Mouse (Mus musculus) CH12.LX (cell line): ENCODE results near the gene Scube3. TPM values are rescaled to one million over a fixed set of nuclear protein-coding genes. Genes with fewer than 3 reads are reported as not detected.
A peak's percentile ranks its signal among the peaks of the same experiment; 100 is the strongest.

ENCODE experiments used
- DNase-seq: peaks from one replicate; pipeline ENCODE4 v3.0.0-alpha.2; 2013; ENCODE audit errors: extremely low read depth
- H3K27ac ChIP-seq: 2 replicates; pipeline ENCODE4 v1.5.1; 2012; ENCODE audit warnings: low read depth, mild to moderate bottlenecking, control low read depth, moderate library complexity; ENCODE audit not compliant: insufficient read depth
- H3K27me3 ChIP-seq: replicated peaks from 2 replicates; pipeline ENCODE3; 2012; ENCODE audit warnings: inconsistent platforms
- H3K36me3 ChIP-seq, 2 experiments: replicated peaks in 1 of 2; 2 replicates each; pipeline versions ENCODE3 to v1.6.1; 2012; ENCODE audit warnings: inconsistent platforms in 1 of 2, low read length in 1 of 2, mild to moderate bottlenecking in 1 of 2, mixed read lengths in 1 of 2, moderate library complexity in 1 of 2; ENCODE audit not compliant: control insufficient read depth in 1 of 2, insufficient read depth in 1 of 2
- H3K4me1 ChIP-seq, 2 experiments: 2 replicates each; pipeline ENCODE4 v1.6.1; 2012; ENCODE audit warnings: inconsistent platforms in 1 of 2, moderate library complexity in 1 of 2; ENCODE audit not compliant: insufficient read depth in 2 of 2, control insufficient read depth in 1 of 2
- H3K4me2 ChIP-seq: 2 replicates; pipeline ENCODE4 v1.6.1; 2012; ENCODE audit warnings: low read depth, mild to moderate bottlenecking, control low read depth; ENCODE audit not compliant: poor library complexity, insufficient read depth, severe bottlenecking
- H3K4me3 ChIP-seq, 3 experiments: fragments of 150-350 bp in 1 of 3; sonication (generic) in 1 of 3; replicated peaks in 1 of 3; 2 replicates each; pipeline versions ENCODE3 to v1.5.1; 2011 to 2012; ENCODE audit warnings: low read depth in 2 of 3, low read length in 2 of 3, mild to moderate bottlenecking in 2 of 3, moderate library complexity in 2 of 3, control low read depth in 1 of 3, improper control_type of control experiment in 1 of 3, inconsistent platforms in 1 of 3, mixed read lengths in 1 of 3; ENCODE audit not compliant: poor library complexity in 1 of 3
- H3K79me2 ChIP-seq: replicated peaks from 2 replicates; pipeline ENCODE4 v1.6.1; 2012; ENCODE audit warnings: mild to moderate bottlenecking, moderate library complexity; ENCODE audit not compliant: control insufficient read depth, poor library complexity, insufficient read depth, severe bottlenecking; ENCODE audit errors: extremely low read depth
- H3K9ac ChIP-seq: 2 replicates; pipeline ENCODE4 v1.6.1; 2012; ENCODE audit warnings: low read depth, mild to moderate bottlenecking, control low read depth, moderate library complexity; ENCODE audit not compliant: insufficient read depth
- H3K9me3 ChIP-seq: replicated peaks from 2 replicates; pipeline ENCODE3; 2012; ENCODE audit warnings: low read length, inconsistent platforms, mixed read lengths
- BHLHE40 ChIP-seq: IDR thresholded peaks from 2 replicates; pipeline ENCODE4 v1.6.1; 2011; ENCODE audit warnings: mild to moderate bottlenecking, low read depth, low read length, improper control_type of control experiment
- CHD1 ChIP-seq: IDR thresholded peaks from 2 replicates; pipeline ENCODE4 v1.6.1; 2012; ENCODE audit warnings: low read depth, low read length, improper control_type of control experiment, inconsistent platforms
- CHD2 ChIP-seq: IDR thresholded peaks from 2 replicates; pipeline ENCODE4 v1.6.1; 2011; ENCODE audit warnings: low read length, improper control_type of control experiment
- CTCF ChIP-seq, 2 experiments: IDR thresholded peaks in 1 of 2; conservative IDR thresholded peaks in 1 of 2; 2 replicates each; pipeline ENCODE4 v1.5.1; 2011 to 2012; ENCODE audit warnings: low read depth in 2 of 2, low read length in 2 of 2, improper control_type of control experiment in 1 of 2, inconsistent platforms in 1 of 2, mild to moderate bottlenecking in 1 of 2, moderate library complexity in 1 of 2
- ELF1 ChIP-seq: IDR thresholded peaks from 2 replicates; pipeline ENCODE4 v1.6.1; 2014; ENCODE audit warnings: low read depth, mild to moderate bottlenecking, inconsistent platforms, low read length, improper control_type of control experiment
- EP300 ChIP-seq: IDR thresholded peaks from 2 replicates; pipeline ENCODE4 v1.6.1; 2011; ENCODE audit warnings: low read length, improper control_type of control experiment
- ETS1 ChIP-seq: conservative IDR thresholded peaks from 2 replicates; pipeline ENCODE4 v1.6.1; 2012; ENCODE audit warnings: low read depth, mild to moderate bottlenecking, inconsistent platforms, low read length, improper control_type of control experiment, moderate library complexity
- GABPA ChIP-seq: IDR thresholded peaks from 2 replicates; pipeline ENCODE4 v1.6.1; 2012; ENCODE audit warnings: low read depth, low read length, improper control_type of control experiment, inconsistent platforms; ENCODE audit not compliant: insufficient replicate concordance
- IRF4 ChIP-seq: IDR thresholded peaks from 2 replicates; pipeline ENCODE4 v1.6.1; 2014; ENCODE audit warnings: low read depth, mild to moderate bottlenecking, inconsistent platforms, low read length, improper control_type of control experiment
- JUN ChIP-seq: IDR thresholded peaks from 2 replicates; pipeline ENCODE4 v1.6.1; 2011; ENCODE audit warnings: low read depth, mild to moderate bottlenecking, low read length, improper control_type of control experiment, moderate library complexity; ENCODE audit not compliant: insufficient read depth
- JUND ChIP-seq: conservative IDR thresholded peaks from 2 replicates; pipeline ENCODE4 v1.6.1; 2011; ENCODE audit warnings: low read depth, low read length, improper control_type of control experiment
- KAT2A ChIP-seq: IDR thresholded peaks from 2 replicates; pipeline ENCODE4 v1.6.1; 2012; ENCODE audit warnings: low read length, improper control_type of control experiment, inconsistent platforms; ENCODE audit not compliant: insufficient replicate concordance
- MAX ChIP-seq: IDR thresholded peaks from 2 replicates; pipeline ENCODE4 v1.6.1; 2011; ENCODE audit warnings: low read length, improper control_type of control experiment
- MAZ ChIP-seq: IDR thresholded peaks from 2 replicates; pipeline ENCODE4 v1.6.1; 2012; ENCODE audit warnings: low read depth, mild to moderate bottlenecking, inconsistent platforms, low read length, improper control_type of control experiment, moderate library complexity
- MEF2A ChIP-seq: IDR thresholded peaks from 2 replicates; pipeline ENCODE4 v1.6.1; 2014; ENCODE audit warnings: low read depth, mild to moderate bottlenecking, inconsistent platforms, low read length, improper control_type of control experiment, borderline replicate concordance
- MXI1 ChIP-seq: IDR thresholded peaks from 2 replicates; pipeline ENCODE4 v1.6.1; 2011; ENCODE audit warnings: mild to moderate bottlenecking, low read depth, low read length, improper control_type of control experiment
- MYC ChIP-seq: IDR thresholded peaks from 2 replicates; pipeline ENCODE4 v1.6.1; 2011; ENCODE audit warnings: low read depth, mild to moderate bottlenecking, improper control_type of control experiment, low read length
- NELFE ChIP-seq: IDR thresholded peaks from 2 replicates; pipeline ENCODE4 v1.6.1; 2011; ENCODE audit warnings: low read depth, low read length, improper control_type of control experiment
- NRF1 ChIP-seq: IDR thresholded peaks from 2 replicates; pipeline ENCODE4 v1.6.1; 2014; ENCODE audit warnings: low read depth, mild to moderate bottlenecking, inconsistent platforms, low read length, improper control_type of control experiment, moderate library complexity
- PAX5 ChIP-seq: IDR thresholded peaks from 2 replicates; pipeline ENCODE4 v1.6.1; 2012; ENCODE audit warnings: low read length, inconsistent platforms, mixed read lengths
- POLR2A ChIP-seq: IDR thresholded peaks from 2 replicates; pipeline ENCODE4 v1.6.1; 2011; ENCODE audit warnings: low read depth, mild to moderate bottlenecking, improper control_type of control experiment, low read length
- POLR2AphosphoS2 ChIP-seq: IDR thresholded peaks from 2 replicates; pipeline ENCODE4 v1.6.1; 2011; ENCODE audit warnings: low read depth, low read length, improper control_type of control experiment
- RAD21 ChIP-seq: IDR thresholded peaks from 2 replicates; pipeline ENCODE4 v1.6.1; 2011; ENCODE audit warnings: low read depth, mild to moderate bottlenecking, low read length, improper control_type of control experiment, moderate library complexity
- RCOR1 ChIP-seq: conservative IDR thresholded peaks from 2 replicates; pipeline ENCODE4 v1.6.1; 2012; ENCODE audit warnings: low read depth, mild to moderate bottlenecking, inconsistent platforms, low read length, improper control_type of control experiment
- SIN3A ChIP-seq: IDR thresholded peaks from 2 replicates; pipeline ENCODE4 v1.6.1; 2012; ENCODE audit warnings: low read length, improper control_type of control experiment, inconsistent platforms
- SMC3 ChIP-seq: IDR thresholded peaks from 2 replicates; pipeline ENCODE4 v1.6.1; 2011; ENCODE audit warnings: low read depth, low read length, improper control_type of control experiment
- TBP ChIP-seq: conservative IDR thresholded peaks from 2 replicates; pipeline ENCODE4 v1.6.1; 2011; ENCODE audit warnings: low read depth, low read length, improper control_type of control experiment
- TCF12 ChIP-seq: IDR thresholded peaks from 2 replicates; pipeline ENCODE4 v1.6.1; 2014; ENCODE audit warnings: low read depth, mild to moderate bottlenecking, inconsistent platforms, low read length, improper control_type of control experiment
- UBTF ChIP-seq: IDR thresholded peaks from 2 replicates; pipeline ENCODE4 v1.6.1; 2012; ENCODE audit warnings: low read depth, mild to moderate bottlenecking, inconsistent platforms, low read length, improper control_type of control experiment, moderate library complexity
- USF1 ChIP-seq: IDR thresholded peaks from 2 replicates; pipeline ENCODE4 v1.6.1; 2014; ENCODE audit warnings: low read depth, mild to moderate bottlenecking, inconsistent platforms, low read length, improper control_type of control experiment
- USF2 ChIP-seq: conservative IDR thresholded peaks from 2 replicates; pipeline ENCODE4 v1.6.1; 2011; ENCODE audit warnings: low read depth, low read length, improper control_type of control experiment
- ZC3H11A ChIP-seq: IDR thresholded peaks from 2 replicates; pipeline ENCODE4 v1.6.1; 2012; ENCODE audit warnings: low read depth, mild to moderate bottlenecking, inconsistent platforms, low read length, improper control_type of control experiment
- ZKSCAN1 ChIP-seq: IDR thresholded peaks from 2 replicates; pipeline ENCODE4 v1.6.1; 2012; ENCODE audit warnings: low read depth, inconsistent platforms, low read length, improper control_type of control experiment, borderline replicate concordance
- ZMIZ1 ChIP-seq: IDR thresholded peaks from 2 replicates; pipeline ENCODE4 v1.6.1; 2012; ENCODE audit warnings: low read depth, mild to moderate bottlenecking, inconsistent platforms, low read length, improper control_type of control experiment
- ZNF384 ChIP-seq: IDR thresholded peaks from 2 replicates; pipeline ENCODE4 v1.6.1; 2012; ENCODE audit warnings: low read depth, low read length, improper control_type of control experiment, inconsistent platforms
- dilution Hi-C: fragments of 300-500 bp; cut with MboI; formaldehyde crosslinking; loops from 2 replicates; pipeline ENCODE4 v1.14.3; 2020; ENCODE audit warnings: low sequenced_read_pairs; ENCODE audit not compliant: extremely low pct_unique_long_range_greater_than_20kb, extremely low pct_ligation_motif_present
- in situ Hi-C: fragments of 300-500 bp; cut with MboI; formaldehyde crosslinking; loops from 3 replicates; pipeline ENCODE4 v1.14.3; 2019; ENCODE audit warnings: low sequenced_read_pairs, low pct_ligation_motif_present, low pct_unique_long_range_greater_than_20kb, mixed read lengths
- polyA plus RNA-seq: library from polyadenylated mRNA; unstranded; fragments of >175 nt; gene quantifications from 2 replicates; pipeline ENCODE4 v1.2.1, GENCODE M21; 2012; ENCODE audit warnings: low read depth; ENCODE audit not compliant: insufficient read length
- total RNA-seq, 2 experiments: library from RNA; depleted of rRNA; stranded (reverse); fragments of 300-350 nt in 1 of 2; fragments of >200 nt in 1 of 2; gene quantifications; 2 replicates each; pipeline ENCODE4 v1.2.3; 2012 to 2014

The Scube3 gene
- total and polyA plus RNA-seq, 3 experiments, result 0.08 to 0.19 TPM; not detected in 1

GRCm38 (mm10) chr17:28208314-28208612 lies 66.3 kb downstream of the Scube3 start (continued):
- no peak for TF ChIP-seq MYC
- 0 out of 2 replicates have a peak, but pooled peaks have one; percentile 26 for TF ChIP-seq ELF1

GRCm38 (mm10) chr17:28209457-28210110 lies 67.6 kb downstream of the Scube3 start:
- H3K27ac ChIP-seq, result peak overlapping the region; percentile 90
- H3K9me3 ChIP-seq, result no peaks in the 10 kb centered on the region
- peaks cover 5 to 32% of the 10 kb centered on the region in 2 experiments for H3K36me3 ChIP-seq

GRCm38 (mm10) chr17:28211921-28212341 lies 70.0 kb downstream of the Scube3 start:
- peak overlapping the region; percentile 81 for H3K27ac ChIP-seq
- TF ChIP-seq JUN, result peak; percentile 62
- TF ChIP-seq ETS1, result peak; percentile 54; the same call in 1 of the 2 replicates
- TF ChIP-seq KAT2A, result no peak
- no peak for TF ChIP-seq UBTF
- no peak for TF ChIP-seq MAZ
- TF ChIP-seq SIN3A, result 0 out of 2 replicates have a peak, but pooled peaks have one; percentile 21
- peak; percentile 75 for TF ChIP-seq JUND
- TF ChIP-seq BHLHE40, result no peak
- TF ChIP-seq EP300, result no peak
- TF ChIP-seq NELFE, result no peak
- no peak for TF ChIP-seq ZC3H11A
- TF ChIP-seq ZKSCAN1, result no peak
- 0 out of 2 replicates have a peak, but pooled peaks have one; percentile 23 for TF ChIP-seq MEF2A
- TF ChIP-seq USF2, result no peak

More at GRCm38 (mm10) chr17:28209457-28210110, 67.6 kb downstream of the Scube3 start:
- TF ChIP-seq MEF2A (no peak), TCF12 (0 out of 2 replicates have a peak, but pooled peaks have one; percentile 25), POLR2A (no peak), ZNF384 (no peak), GABPA (no peak), ELF1 (no peak), USF2 (no peak), MYC (no peak), SMC3 (no peak), UBTF (no peak), NRF1 (no peak), ZKSCAN1 (no peak), CHD1 (no peak), TBP (no peak), PAX5 (no peak), MXI1 (peak; percentile 66), ZMIZ1 (no peak), JUN (no peak), RCOR1 (no peak), ETS1 (no peak), RAD21 (no peak; the same call in 1 of the 2 replicates), JUND (no peak), MAZ (no peak), MAX (no peak), POLR2AphosphoS2 (no peak), BHLHE40 (no peak), NELFE (no peak), USF1 (no peak), CTCF (conservative IDR thresholded peaks at IDR 0.05 in 1 of 2, IDR thresholded peaks at IDR 0.05 in 1 of 2; ENCODE audit: low read depth in 2 of 2, low read length in 2 of 2) (peak in 1 of 2 experiments; percentile 27; a peak in 1 of 4 replicates), SIN3A (0 out of 2 replicates have a peak, but pooled peaks have one; percentile 42), IRF4 (no peak), ZC3H11A (no peak), CHD2 (no peak)
- dilution Hi-C loops (no loop called here), in situ Hi-C loops (loop anchor here (25.0 kb wide), 1 partner anchor 303 kb away; the partner anchor contains the start of gene Fkbp5)
- Histone ChIP-seq H3K27me3 (no peaks in the 10 kb centered on the region), H3K4me3 (peak overlapping the region; percentile 73 to 91 (median 83)), H3K4me2 (peak overlapping the region; percentile 92), H3K9ac (peak overlapping the region; percentile 79), H3K79me2 (peaks cover 34% of the 10 kb centered on the region), H3K4me1 (peaks cover 37 to 62% of the 10 kb centered on the region in 2 experiments)
- DNase-seq, result no peak

More at GRCm38 (mm10) chr17:28211921-28212341, 70.0 kb downstream of the Scube3 start:
- peak overlapping the region in 1 of 3 experiments; percentile 23 for H3K4me3 ChIP-seq
- H3K9ac ChIP-seq, result peak overlapping the region; percentile 5; the same call in 1 of the 2 replicates
- no peaks in the 10 kb centered on the region for H3K27me3 ChIP-seq
- no peaks in the 10 kb centered on the region for H3K9me3 ChIP-seq
- H3K4me1 ChIP-seq, result peaks cover 20 to 45% of the 10 kb centered on the region in 2 experiments
- dilution Hi-C loops (no loop called here), in situ Hi-C loops (loop anchor here (25.0 kb wide), 1 partner anchor 300 kb away; the partner anchor contains the start of gene Fkbp5)
- DNase-seq, result peak; percentile 79
- peaks cover 34% of the 10 kb centered on the region for H3K79me2 ChIP-seq
- peak overlapping the region; percentile 55 for H3K4me2 ChIP-seq
- H3K36me3 ChIP-seq, result peaks cover 13 to 52% of the 10 kb centered on the region in 2 experiments
